In the genomic region with DNA sequence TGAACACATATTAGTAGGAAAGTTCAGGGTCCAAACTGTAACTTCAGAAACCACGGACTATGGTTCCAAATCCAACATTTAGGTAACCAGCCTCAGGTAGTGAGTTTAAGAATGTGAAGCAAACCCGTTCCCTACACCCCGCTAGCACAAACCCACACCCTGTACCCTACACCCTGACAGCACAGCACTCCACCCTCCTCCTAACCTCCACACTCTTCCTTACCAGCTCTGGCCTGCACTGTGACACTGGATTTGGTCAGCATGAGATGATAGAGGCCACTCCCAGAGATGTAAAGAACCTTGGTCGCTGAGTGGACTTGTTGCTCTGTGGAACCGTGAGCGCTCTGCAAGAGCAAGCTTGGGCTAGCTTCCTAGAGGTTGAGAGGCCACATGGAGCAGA, we compare ENCODE assay signal across 25 mouse cellular contexts.
DNase-seq lines count a peak whose midpoint lies in the region; ATAC-seq and TF ChIP-seq lines count a peak whose summit lies in the region.
"Had no signal": no experiment of that assay in that cellular context is flagged by ENCODE, and none has a peak within 500 bp of the region (broad histone marks: within the 10 kb centered on the region; RNA-seq: fewer than 3 reads in every experiment).

No protein-coding gene starts in this region.

- ATAC-seq in hindbrain, embryonic 16.5 days, result no peak

- H3K27me3 ChIP-seq in hindbrain, embryonic 10.5 days (ENCODE audit: insufficient read depth, poor library complexity, severe bottlenecking), result peaks cover 99% of the 10 kb centered on the region
- no peaks in the 10 kb centered on the region; the same call in 1 of the 2 replicates for H3K27me3 ChIP-seq in hindbrain, embryonic 16.5 days (replicated peaks; ENCODE audit: control insufficient read depth, insufficient read depth, low read length)
- H3K27me3 ChIP-seq in E14TG2a.4 (ENCODE audit: insufficient read depth, low read length), result no peaks in the 10 kb centered on the region
- H3K27me3 ChIP-seq in limb, embryonic 10.5 days (ENCODE audit: low read depth, poor library complexity, severe bottlenecking), result peaks cover 80% of the 10 kb centered on the region
- H3K27me3 ChIP-seq: limb, embryonic 15.5 days had no signal

- WGBS in hindbrain, embryonic 10.5 days, result 68% methylated on average over 6 of the region's 6 CpGs
- 81% methylated on average over 6 of the region's 6 CpGs for WGBS in hindbrain, embryonic 16.5 days
- WGBS in limb, embryonic 10.5 days, result 75% methylated on average over 6 of the region's 6 CpGs

- no peak for TF ChIP-seq CTCF in E14TG2a.4 (conservative IDR thresholded peaks at IDR 0.05; ENCODE audit: low read length)

- H3K9ac ChIP-seq in hindbrain, embryonic 16.5 days (ENCODE audit: low read depth, low read length), result no peak overlapping the region
- peak overlapping the region; percentile 11; the same call in 1 of the 2 replicates for H3K9ac ChIP-seq in ES-E14 (ENCODE audit: insufficient read depth, low read depth, low read length, poor library complexity, severe bottlenecking)
- H3K9ac ChIP-seq: embryonic facial prominence, embryonic 12.5 days; heart, embryonic 13.5 days; hindbrain, embryonic 14.5 days; limb, embryonic 15.5 days; liver, embryonic 14.5 days had no signal

- H3K4me1 ChIP-seq in hindbrain, embryonic 10.5 days (replicated peaks), result peaks cover 32% of the 10 kb centered on the region
- H3K4me1 ChIP-seq in hindbrain, embryonic 16.5 days (ENCODE audit: control insufficient read depth, insufficient read depth, low read depth, low read length), result peaks cover 9% of the 10 kb centered on the region
- peaks cover 91% of the 10 kb centered on the region for H3K4me1 ChIP-seq in E14TG2a.4 (replicated peaks; ENCODE audit: low read depth, low read length)
- H3K4me1 ChIP-seq in ES-E14 (ENCODE audit: control insufficient read depth in 2 of 2, insufficient read depth in 2 of 2, low read length in 2 of 2, poor library complexity in 1 of 2), result peaks cover 21 to 22% of the 10 kb centered on the region in 2 experiments
- H3K4me1 ChIP-seq in limb, embryonic 10.5 days, result peaks cover 51% of the 10 kb centered on the region

- H3K9me3 ChIP-seq in hindbrain, embryonic 10.5 days, result no peaks in the 10 kb centered on the region
- H3K9me3 ChIP-seq in hindbrain, embryonic 16.5 days (ENCODE audit: control insufficient read depth, low read length), result no peaks in the 10 kb centered on the region
- H3K9me3 ChIP-seq in E14TG2a.4 (ENCODE audit: low read length) (peaks cover 5% of the 10 kb centered on the region; the same call in 1 of the 2 replicates), ES-E14 (ENCODE audit: control insufficient read depth, insufficient read depth, low read depth, low read length) (no peaks in the 10 kb centered on the region)
- no peaks in the 10 kb centered on the region for H3K9me3 ChIP-seq in limb, embryonic 10.5 days (replicated peaks)
- H3K9me3 ChIP-seq: embryonic facial prominence, embryonic 12.5 days; heart, embryonic 13.5 days; limb, embryonic 15.5 days had no signal

- DNase-seq in hindbrain, embryonic 10.5 days (ENCODE audit: low spot score), result no peak
- DNase-seq in ES-E14 (ENCODE audit: low read depth, low spot score), result no peak
- DNase-seq in limb, embryonic 10.5 days (ENCODE audit: low spot score), result peak; percentile 37
- DNase-seq in adrenal gland, postnatal 4 days (ENCODE audit: low spot score in 2 of 2), result no peak
- DNase-seq in ovary, postnatal 10 days (ENCODE audit: low spot score), result no peak
- DNase-seq in urinary bladder, postnatal 4 days (ENCODE audit: low spot score in 2 of 2), result no peak
- DNase-seq: adrenal gland, postnatal 25 days; cerebellum, adult 9-10 months; gastrocnemius, postnatal 25 days; heart, adult 18-20 months; heart, postnatal 14 days; kidney, adult 8-10 months; kidney, postnatal 14 days; lung, embryonic 14.5 days; lung, postnatal 36 days; thymus, postnatal 14 days had no signal

- in situ Hi-C loops in ES-E14 (cut with MboI; ENCODE audit: low sequenced_read_pairs in 2 of 2, unreplicated experiment in 2 of 2), result no loop called here

- no peak overlapping the region for H3K4me2 ChIP-seq in hindbrain, embryonic 16.5 days (ENCODE audit: low read length)
- H3K4me2 ChIP-seq: heart, embryonic 13.5 days; limb, embryonic 15.5 days; lung, embryonic 14.5 days had no signal

- 0 out of 2 replicates have a peak overlapping the region, but pooled peaks have one; percentile 29 for H3K27ac ChIP-seq in hindbrain, embryonic 10.5 days
- H3K27ac ChIP-seq in hindbrain, embryonic 16.5 days (ENCODE audit: low read depth, low read length), result no peak overlapping the region
- H3K27ac ChIP-seq in ES-E14 (ENCODE audit: insufficient read depth, low read depth, low read length, poor library complexity, severe bottlenecking), result peak overlapping the region; percentile 98
- H3K27ac ChIP-seq in limb, embryonic 10.5 days, result peak overlapping the region; percentile 86
- H3K27ac ChIP-seq: heart, embryonic 13.5 days; hindbrain, embryonic 14.5 days; layer of hippocampus, adult 2 months; liver, embryonic 14.5 days had no signal

- H3K36me3 ChIP-seq in hindbrain, embryonic 10.5 days, result no peaks in the 10 kb centered on the region
- H3K36me3 ChIP-seq in hindbrain, embryonic 16.5 days (ENCODE audit: control insufficient read depth, insufficient read depth, low read length), result no peaks in the 10 kb centered on the region
- H3K36me3 ChIP-seq in E14TG2a.4 (ENCODE audit: insufficient read depth, low read length) (no peaks in the 10 kb centered on the region), ES-E14 (ENCODE audit: control insufficient read depth, insufficient read depth, low read length, poor library complexity, severe bottlenecking) (no peaks in the 10 kb centered on the region)
- no peaks in the 10 kb centered on the region for H3K36me3 ChIP-seq in limb, embryonic 10.5 days
- H3K36me3 ChIP-seq: embryonic facial prominence, embryonic 12.5 days; heart, embryonic 13.5 days; limb, embryonic 15.5 days had no signal

- no peak overlapping the region for H3K4me3 ChIP-seq in hindbrain, embryonic 10.5 days
- no peak overlapping the region for H3K4me3 ChIP-seq in hindbrain, embryonic 16.5 days (ENCODE audit: low read length)
- peak overlapping the region; percentile 59 for H3K4me3 ChIP-seq in E14TG2a.4 (replicated peaks; ENCODE audit: low read length)
- peak overlapping the region; percentile 2 to 33; a peak in 1 of 4 replicates for H3K4me3 ChIP-seq in ES-E14 (ENCODE audit: insufficient read depth in 1 of 2, low read depth in 1 of 2, low read length in 2 of 2, poor library complexity in 1 of 2, severe bottlenecking in 1 of 2)
- H3K4me3 ChIP-seq in limb, embryonic 10.5 days, result no peak overlapping the region
- H3K4me3 ChIP-seq: embryonic facial prominence, embryonic 12.5 days; erythroblast, embryonic 14.5 days; heart, embryonic 13.5 days; layer of hippocampus, adult 2 months; limb, embryonic 15.5 days had no signal

TF ChIP-seq in ES-E14, 5 proteins besides CTCF, POLR2A, EP300 and RAD21:
- TF ChIP-seq HCFC1 (IDR thresholded peaks at IDR 0.05; ENCODE audit: borderline replicate concordance, insufficient read depth, low read length), result no peak
- no peak for TF ChIP-seq ZC3H11A (IDR thresholded peaks at IDR 0.05; ENCODE audit: borderline replicate concordance, low read depth, low read length)
- TF ChIP-seq MAFK (IDR thresholded peaks at IDR 0.05; ENCODE audit: insufficient read depth, low read depth, low read length), result no peak
- TF ChIP-seq CHD2 (IDR thresholded peaks at IDR 0.05; ENCODE audit: low read depth, low read length), result no peak
- TF ChIP-seq ZNF384 (IDR thresholded peaks at IDR 0.05; ENCODE audit: low read depth, low read length), result no peak

Comparison
In these comparisons a context has a peak if more than half of its experiments do, and no peak if none do; other contexts are left out.
1. H3K4me3 ChIP-seq: peak in E14TG2a.4 (single experiment) and ES-E14 (2 of 2); none in hindbrain, embryonic 10.5 days (single experiment), hindbrain, embryonic 16.5 days (single experiment) and limb, embryonic 10.5 days (single experiment).